Mouse (Mus musculus) cortical plate, adult 2 months (tissue): ENCODE measurements at regions not wholly inside any gene's neighbourhood (a gene's known extent, or its start where the extent isn't known, plus 50 kb on each side); places are given as distances from the start of the nearest gene placed in this dataset.

Source experiments
- H3K27ac ChIP-seq: fragments of 200-500 bp; 2 replicates; pipeline ENCODE4 v1.5.1; 2012; ENCODE audit warnings: low read length, control low read depth, inconsistent platforms; ENCODE audit not compliant: insufficient read depth
- H3K4me1 ChIP-seq: fragments of 200-500 bp; 2 replicates; pipeline ENCODE4 v1.6.1; 2011; ENCODE audit warnings: low read length; ENCODE audit not compliant: control insufficient read depth, insufficient read depth
- H3K4me3 ChIP-seq: fragments of 200-500 bp; 2 replicates; pipeline ENCODE4 v1.5.1; 2011; ENCODE audit warnings: mild to moderate bottlenecking, low read length, control low read depth; ENCODE audit not compliant: insufficient read depth
- CTCF ChIP-seq: fragments of 200-500 bp; IDR thresholded peaks from 2 replicates; pipeline ENCODE4 v1.5.1; 2011; ENCODE audit warnings: mild to moderate bottlenecking, control low read depth, low read length; ENCODE audit not compliant: insufficient read depth; ENCODE audit errors: extremely low read depth
- POLR2A ChIP-seq: fragments of 200-500 bp; IDR thresholded peaks from 2 replicates; pipeline ENCODE4 v1.6.1; 2011; ENCODE audit warnings: mild to moderate bottlenecking, low read length, control low read depth; ENCODE audit not compliant: insufficient read depth; ENCODE audit errors: extremely low read depth

DNA sequence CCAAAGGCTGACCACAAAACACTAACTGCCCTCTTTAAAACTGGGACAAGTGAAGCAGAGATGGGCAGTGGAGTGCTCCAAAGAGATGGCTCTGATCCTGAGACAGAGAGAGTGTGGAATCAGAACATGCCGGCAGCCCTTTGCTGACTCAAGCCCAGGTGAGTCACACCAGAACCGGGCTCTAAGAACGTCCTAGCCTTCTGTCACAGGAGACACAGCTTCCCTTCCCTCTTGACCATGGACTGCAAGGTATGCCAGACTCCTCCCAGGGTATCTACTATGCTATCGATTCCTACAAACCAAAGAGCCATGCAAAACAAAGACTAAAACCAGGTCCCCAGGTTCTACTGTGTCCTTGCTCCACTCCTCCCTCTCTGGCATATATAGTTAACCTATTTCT is 98.0 kb downstream of the Dhx15 start:
- H3K4me1 ChIP-seq, result no peaks in the 10 kb centered on the region; the same call in 1 of the 2 replicates

DNA sequence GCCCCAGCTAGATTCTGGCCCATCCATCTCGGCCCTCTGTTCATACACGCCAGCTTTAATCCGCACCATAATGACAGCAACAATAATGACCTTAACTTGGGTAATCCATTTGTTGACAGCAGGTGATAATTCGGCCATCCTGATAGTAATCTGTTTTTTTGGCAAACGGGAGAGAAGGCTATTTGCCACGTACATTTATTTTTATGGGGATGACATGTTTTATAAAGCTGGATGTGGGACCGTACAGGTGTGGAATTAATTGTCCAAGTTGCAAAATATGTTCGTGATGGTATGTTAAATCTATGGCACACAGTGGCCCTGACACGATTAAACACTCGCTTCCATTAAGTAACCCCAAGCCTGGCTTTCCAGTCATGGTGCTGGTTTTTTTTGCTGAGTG is 102.2 kb downstream of the Dhx15 start:
- Histone ChIP-seq H3K27ac (no peak overlapping the region), H3K4me1 (no peaks in the 10 kb centered on the region; the same call in 1 of the 2 replicates), H3K4me3 (no peak overlapping the region)
- TF ChIP-seq POLR2A (no peak), CTCF (no peak)

More for the DNA sequence above, 98.0 kb downstream of the Dhx15 start:
- no peak overlapping the region for H3K27ac ChIP-seq
- H3K4me3 ChIP-seq, result no peak overlapping the region
- TF ChIP-seq CTCF, result no peak
- no peak for TF ChIP-seq POLR2A

GRCm38 (mm10) chr5:52086766-52087429 is 103.4 kb downstream of the Dhx15 start:
- TF ChIP-seq POLR2A, result no peak
- no peak for TF ChIP-seq CTCF
- H3K27ac ChIP-seq, result no peak overlapping the region
- H3K4me3 ChIP-seq, result no peak overlapping the region
- H3K4me1 ChIP-seq, result no peaks in the 10 kb centered on the region

DNA sequence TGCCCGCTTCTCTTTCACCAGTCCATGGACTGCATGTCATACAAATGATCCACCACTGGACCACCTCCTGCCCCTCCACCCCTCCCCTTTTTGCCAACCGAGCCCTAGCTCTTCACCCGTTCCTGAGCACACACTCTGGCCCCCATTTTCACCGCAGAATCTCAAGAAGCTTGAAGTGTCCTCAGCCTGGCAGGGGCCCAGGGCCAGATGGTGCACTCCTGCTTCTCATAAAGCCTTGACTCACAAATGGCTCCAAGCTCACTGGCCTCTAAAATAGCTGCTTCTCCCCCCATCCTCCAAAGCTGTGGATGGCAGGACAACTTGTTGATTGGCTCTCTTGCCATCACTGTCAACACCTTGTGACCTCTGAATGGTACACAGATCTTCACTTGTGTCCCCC is 110.0 kb downstream of the Dhx15 start:
- Histone ChIP-seq H3K27ac (no peak overlapping the region), H3K4me1 (no peaks in the 10 kb centered on the region), H3K4me3 (no peak overlapping the region)
- no peak for TF ChIP-seq CTCF
- TF ChIP-seq POLR2A, result no peak

GRCm38 (mm10) chr5:52077696-52078095 is 112.6 kb downstream of the Dhx15 start:
- Histone ChIP-seq H3K4me1 (no peaks in the 10 kb centered on the region), H3K4me3 (no peak overlapping the region), H3K27ac (no peak overlapping the region)
- TF ChIP-seq CTCF, result no peak
- no peak for TF ChIP-seq POLR2A

- Histone ChIP-seq H3K4me3 (no peak overlapping the region), H3K4me1 (no peaks in the 10 kb centered on the region), H3K27ac (no peak overlapping the region)
- no peak for TF ChIP-seq CTCF
- no peak for TF ChIP-seq POLR2A
Measured at GRCm38 (mm10) chr5:52075096-52075495, 115.2 kb downstream of the Dhx15 start.

GRCm38 (mm10) chr5:52064804-52065451 is 125.4 kb downstream of the Dhx15 start:
- peak; percentile 96 for TF ChIP-seq CTCF
- TF ChIP-seq POLR2A, result no peak
- Histone ChIP-seq H3K4me3 (no peak overlapping the region), H3K27ac (no peak overlapping the region), H3K4me1 (no peaks in the 10 kb centered on the region)

DNA sequence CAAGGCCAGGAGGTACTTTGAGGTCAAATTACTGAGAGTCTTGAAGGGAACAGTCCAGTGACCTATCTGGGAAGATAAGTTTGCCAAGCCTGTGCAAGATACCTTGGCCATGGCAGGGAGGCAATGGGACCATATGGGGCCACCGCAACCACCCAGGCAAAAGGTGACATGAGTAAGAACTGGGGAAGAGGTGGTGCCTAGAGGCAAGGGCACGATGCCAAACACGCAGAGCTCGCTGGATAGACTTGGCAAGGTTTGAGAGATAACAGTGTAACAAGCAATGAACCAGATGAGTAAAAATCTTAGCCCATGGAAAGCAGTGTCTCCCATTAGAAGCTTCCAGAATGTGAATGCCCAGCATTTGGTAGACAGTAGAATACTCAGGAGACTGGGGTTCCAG is 128.1 kb downstream of the Dhx15 start:
- H3K4me1 ChIP-seq, result no peaks in the 10 kb centered on the region
- TF ChIP-seq CTCF, result no peak
- no peak for TF ChIP-seq POLR2A
- no peak overlapping the region for H3K4me3 ChIP-seq
- no peak overlapping the region for H3K27ac ChIP-seq

DNA sequence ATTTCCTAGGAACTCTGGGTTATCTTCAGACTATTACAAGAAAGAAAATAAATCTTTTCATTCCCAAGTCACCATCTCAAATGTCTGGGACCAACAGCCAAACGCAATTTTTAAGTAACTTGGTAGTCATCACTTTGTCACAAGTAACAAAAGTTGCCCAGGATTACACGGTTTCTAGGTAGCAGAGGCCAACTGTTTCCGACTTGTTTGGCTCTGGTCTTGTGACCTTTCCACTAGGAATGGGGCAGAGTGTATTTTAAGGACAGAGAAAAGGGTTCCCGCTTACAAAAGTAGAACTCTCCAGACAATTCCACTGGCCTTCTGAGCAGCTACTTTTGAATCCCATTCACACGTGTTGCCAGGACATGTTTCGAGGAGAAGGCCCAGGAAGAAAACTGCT is 129.1 kb downstream of the Dhx15 start:
- Histone ChIP-seq H3K27ac (no peak overlapping the region), H3K4me1 (no peaks in the 10 kb centered on the region), H3K4me3 (no peak overlapping the region)
- TF ChIP-seq CTCF (no peak), POLR2A (no peak)

DNA sequence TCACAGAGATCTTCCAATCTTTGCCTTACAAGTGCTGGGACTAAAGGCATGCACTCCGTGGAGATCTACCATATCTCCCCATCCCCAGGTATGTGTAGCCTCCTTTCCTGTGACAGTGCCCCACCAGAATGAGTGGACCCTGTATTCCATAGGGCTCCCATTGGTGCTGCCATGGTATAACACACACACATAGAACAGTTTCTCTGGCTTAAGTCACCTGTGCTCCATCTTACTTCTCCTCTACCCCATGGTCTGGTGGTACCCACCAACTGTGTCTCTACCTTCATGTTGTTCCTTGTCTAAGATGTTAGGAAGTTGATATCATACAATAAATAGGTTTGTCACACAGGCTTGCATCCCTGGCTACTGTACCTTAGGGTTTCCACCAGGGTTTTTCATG is 133.1 kb downstream of the Dhx15 start:
- no peaks in the 10 kb centered on the region for H3K4me1 ChIP-seq
- no peak overlapping the region for H3K27ac ChIP-seq
- no peak overlapping the region for H3K4me3 ChIP-seq
- TF ChIP-seq CTCF (no peak), POLR2A (no peak)

GRCm38 (mm10) chr5:52052072-52052465 is 138.2 kb downstream of the Dhx15 start:
- Histone ChIP-seq H3K27ac (no peak overlapping the region), H3K4me1 (no peaks in the 10 kb centered on the region; the same call in 1 of the 2 replicates), H3K4me3 (no peak overlapping the region)
- no peak for TF ChIP-seq CTCF
- TF ChIP-seq POLR2A, result no peak
